Mouse (Mus musculus) liver, embryonic 14.5 days (tissue): Measurements from ENCODE around the gene Cdc5l. TPM values are rescaled to one million over a fixed set of nuclear protein-coding genes. Genes with fewer than 3 reads are reported as not detected.

Experiments used
- ATAC-seq: fragments of 200-750 bp; cut with Nextera tagmentation; 2 replicates; pipeline ENCODE4 v1.8.0; 2017; ENCODE audit warnings: moderate number of reproducible peaks, mild to moderate bottlenecking, moderate library complexity; ENCODE audit not compliant: insufficient read depth
- DNase-seq, 3 experiments: peaks; one replicate each; pipeline ENCODE4 v3.0.0-alpha.2; 2012 to 2013; ENCODE audit warnings: low read depth in 3 of 3, low spot score in 3 of 3
- H3K27ac ChIP-seq: fragments of 300-500 bp; sonication (generic); 2 replicates; pipeline ENCODE4 v1.5.1; 2014; ENCODE audit warnings: moderate library complexity, mild to moderate bottlenecking, control low read depth, inconsistent platforms
- H3K27me3 ChIP-seq: fragments of 300-500 bp; sonication (generic); 2 replicates; pipeline ENCODE4 v1.6.1; 2014; ENCODE audit warnings: mild to moderate bottlenecking, low read length, moderate library complexity; ENCODE audit not compliant: control insufficient read depth, insufficient read depth
- H3K36me3 ChIP-seq: fragments of 300-500 bp; sonication (generic); replicated peaks from 2 replicates; pipeline ENCODE4 v1.6.1; 2014; ENCODE audit warnings: low read depth; ENCODE audit not compliant: control insufficient read depth, insufficient read depth
- H3K4me1 ChIP-seq, 2 experiments: fragments of 200-500 bp in 1 of 2; fragments of 300-500 bp in 1 of 2; sonication (generic) in 1 of 2; replicated peaks; 2 replicates each; pipeline ENCODE4 v1.6.1; 2012 to 2014; ENCODE audit warnings: antibody characterized with exemption in 1 of 2, inconsistent platforms in 1 of 2, low read length in 1 of 2; ENCODE audit not compliant: control insufficient read depth in 2 of 2, insufficient read depth in 2 of 2
- H3K4me2 ChIP-seq: fragments of 300-500 bp; sonication (generic); 2 replicates; pipeline ENCODE4 v1.6.1; 2014; ENCODE audit warnings: low read depth, mild to moderate bottlenecking, control low read depth, moderate library complexity
- H3K4me3 ChIP-seq, 2 experiments: fragments of 200-500 bp in 1 of 2; fragments of 300-500 bp in 1 of 2; sonication (generic) in 1 of 2; 2 replicates each; pipeline ENCODE4 v1.5.1; 2012 to 2014; ENCODE audit warnings: low read depth in 2 of 2, low read length in 2 of 2, mild to moderate bottlenecking in 2 of 2, control low read depth in 1 of 2, inconsistent platforms in 1 of 2, moderate library complexity in 1 of 2; ENCODE audit not compliant: insufficient read depth in 1 of 2
- H3K9ac ChIP-seq: fragments of 300-500 bp; sonication (generic); replicated peaks from 2 replicates; pipeline ENCODE4 v1.6.1; 2014; ENCODE audit warnings: mild to moderate bottlenecking, control low read depth, moderate library complexity
- H3K9me3 ChIP-seq: fragments of 300-500 bp; sonication (generic); 2 replicates; pipeline ENCODE4 v1.6.1; 2016; ENCODE audit warnings: low read length, mixed read lengths; ENCODE audit not compliant: control insufficient read depth
- CTCF ChIP-seq: IDR thresholded peaks from 2 replicates; pipeline ENCODE4 v1.5.1; 2016; ENCODE audit warnings: antibody characterized with exemption, low read depth, control low read depth
- EP300 ChIP-seq: IDR thresholded peaks from 2 replicates; pipeline ENCODE4 v1.6.1; 2016; ENCODE audit warnings: antibody characterized with exemption, low read depth
- whole genome bisulfite sequencing: fragments of 180-500 bp; shearing (Covaris S2); extraction: QIAGEN DNeasy Blood & Tissue Kit; methylation state at CpG from one replicate; pipeline ENCODE4 v1.1.7; 2014; ENCODE audit not compliant: insufficient replicate concordance; 5-methylcytosine and 5-hydroxymethylcytosine counted together
- polyA plus RNA-seq, 2 experiments: library from polyadenylated mRNA; depleted of rRNA in 1 of 2; stranded (reverse) in 1 of 2; unstranded in 1 of 2; fragments of >200 nt; fragmentation: Nextera tagmentation in 1 of 2; extraction: Ambion mirVana in 1 of 2; gene quantifications; 2 replicates each; pipeline versions ENCODE4 v1.2.1 to v1.2.3; 2012 to 2014

Gene Cdc5l
- polyA plus RNA-seq, 2 experiments: 15.0 to 26.9 TPM

DNA sequence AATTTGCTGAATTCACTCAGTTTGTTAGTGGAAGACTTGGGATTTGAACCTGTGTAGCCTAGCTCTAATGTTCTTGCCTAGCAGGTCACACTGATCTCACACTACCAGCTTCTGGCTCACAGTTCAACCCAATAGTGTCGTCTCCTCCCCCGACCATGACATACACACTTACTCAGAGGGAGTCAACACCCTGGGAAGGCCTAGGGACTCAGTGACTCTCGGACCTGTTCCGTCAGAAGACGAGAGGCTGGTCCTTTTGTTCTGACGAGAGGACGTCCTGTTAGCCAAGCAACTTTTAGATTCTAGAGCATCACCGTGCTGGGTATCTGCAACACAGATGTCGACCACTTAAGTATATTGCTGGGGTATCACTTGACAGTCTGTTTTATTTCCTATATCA is 30.7 kb upstream of the Cdc5l start:
- 71% methylated on average over 9 of the region's 9 CpGs for WGBS

DNA sequence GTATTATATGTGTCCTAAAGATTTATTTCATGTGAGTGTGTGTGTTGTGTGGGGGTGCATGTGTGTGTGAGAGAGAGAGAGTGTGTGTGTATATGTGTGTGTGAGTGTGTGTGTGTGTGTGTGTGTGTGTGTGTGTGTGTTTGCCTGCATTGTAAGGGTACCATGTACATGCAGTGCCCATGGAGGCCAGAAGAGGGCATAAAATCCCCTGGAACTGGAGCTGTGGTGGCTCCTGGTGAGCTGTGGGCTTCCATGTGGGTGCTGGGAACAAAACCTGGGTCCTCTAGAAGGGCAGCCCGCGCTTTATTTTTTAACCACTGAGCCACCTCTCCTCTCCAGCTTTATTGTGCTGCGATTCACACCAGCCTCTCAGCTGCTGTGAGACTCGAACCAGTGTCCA is 29.0 kb upstream of the Cdc5l start:
- no peaks in the 10 kb centered on the region for H3K4me1 ChIP-seq
- H3K4me3 ChIP-seq: no peak overlapping the region
- TF ChIP-seq EP300: no peak
- peak; percentile 34; the same call in 1 of the 2 replicates for TF ChIP-seq CTCF
- DNase-seq (no peak), ATAC-seq (no peak)
- 79% methylated on average over 4 of the region's 4 CpGs for WGBS
- H3K9me3 ChIP-seq: peaks cover 2% of the 10 kb centered on the region; the same call in 1 of the 2 replicates
- no peaks in the 10 kb centered on the region for H3K36me3 ChIP-seq
- no peaks in the 10 kb centered on the region for H3K27me3 ChIP-seq
- H3K27ac ChIP-seq: no peak overlapping the region
- no peak overlapping the region for H3K4me2 ChIP-seq
- no peak overlapping the region for H3K9ac ChIP-seq

More for the DNA sequence above, 30.7 kb upstream of the Cdc5l start:
- H3K4me1 ChIP-seq: no peaks in the 10 kb centered on the region
- no peak overlapping the region for H3K9ac ChIP-seq
- H3K4me3 ChIP-seq: no peak overlapping the region
- no peaks in the 10 kb centered on the region for H3K27me3 ChIP-seq
- H3K4me2 ChIP-seq: no peak overlapping the region
- H3K36me3 ChIP-seq: no peaks in the 10 kb centered on the region
- TF ChIP-seq EP300 (no peak), CTCF (no peak)
- no peak for DNase-seq
- H3K9me3 ChIP-seq: peaks cover 2% of the 10 kb centered on the region; the same call in 1 of the 2 replicates
- no peak overlapping the region for H3K27ac ChIP-seq
- no peak for ATAC-seq

DNA sequence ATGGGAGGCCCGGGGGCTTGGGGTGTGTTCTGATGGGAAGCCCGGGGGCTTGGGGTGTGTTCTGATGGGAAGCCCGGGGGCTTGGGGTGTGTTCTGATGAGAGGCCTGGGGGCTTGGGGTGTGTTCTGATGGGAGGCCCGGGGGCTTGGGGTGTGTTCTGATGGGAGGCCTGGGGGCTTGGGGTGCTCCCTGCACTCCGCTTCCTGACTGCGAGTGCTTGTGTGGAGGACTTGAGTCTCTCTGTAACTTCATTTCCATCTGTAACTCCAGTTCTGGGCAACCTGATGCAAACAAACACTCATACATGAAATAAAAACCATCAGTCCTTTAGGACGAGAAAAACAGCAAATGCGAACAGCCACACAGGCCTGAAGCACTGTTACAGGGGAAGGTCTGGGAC is 25.5 kb upstream of the Cdc5l start:
- Histone ChIP-seq H3K4me3 (no peak overlapping the region), H3K9me3 (no peaks in the 10 kb centered on the region), H3K27ac (no peak overlapping the region), H3K36me3 (no peaks in the 10 kb centered on the region), H3K4me2 (no peak overlapping the region), H3K27me3 (no peaks in the 10 kb centered on the region), H3K4me1 (no peaks in the 10 kb centered on the region), H3K9ac (no peak overlapping the region)
- ATAC-seq: no peak
- no peak for DNase-seq
- WGBS: 62% methylated on average over 8 of the region's 8 CpGs
- TF ChIP-seq CTCF (no peak), EP300 (no peak)

DNA sequence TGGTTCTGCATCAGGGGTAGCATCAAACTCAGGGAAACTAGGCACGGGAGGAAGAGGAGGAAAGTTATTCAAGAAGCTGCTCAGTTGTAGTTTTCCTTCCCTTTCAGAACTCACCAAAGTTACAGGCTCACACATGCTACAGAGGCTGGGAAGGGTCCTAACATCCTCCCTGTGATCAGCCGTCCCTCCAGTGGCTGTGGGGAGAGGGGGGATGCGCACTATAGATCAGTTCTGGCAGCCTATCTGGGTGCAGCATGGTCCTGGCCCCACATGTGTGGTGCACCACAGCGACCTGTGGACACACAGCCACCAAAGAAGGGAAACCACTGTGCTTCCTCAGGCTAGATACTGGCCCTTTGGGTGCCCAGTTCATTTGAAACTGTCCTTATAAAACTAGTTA is 25.0 kb upstream of the Cdc5l start:
- TF ChIP-seq EP300 (no peak), CTCF (no peak)

DNA sequence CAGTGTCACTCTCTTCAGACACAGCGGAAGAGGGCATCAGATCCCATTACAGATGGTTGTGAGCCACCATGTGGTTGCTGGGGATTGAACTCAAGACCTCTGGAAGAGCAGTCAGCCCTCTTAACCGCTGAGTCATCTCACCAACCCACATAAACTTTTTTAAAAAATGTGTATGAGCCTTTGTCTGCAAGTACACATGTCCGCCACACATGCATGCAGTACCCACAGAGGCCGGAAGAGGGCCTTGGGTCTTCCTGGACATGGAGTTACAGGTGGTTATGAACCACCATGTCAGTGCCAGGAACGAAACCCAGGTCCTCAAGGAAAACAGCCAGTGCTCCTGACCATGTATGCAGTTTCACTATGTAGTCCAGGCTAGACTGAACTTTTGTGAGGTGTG is 23.9 kb upstream of the Cdc5l start:
- no peaks in the 10 kb centered on the region for H3K4me1 ChIP-seq
- WGBS: 68% methylated on average over 5 of the region's 5 CpGs
- H3K4me2 ChIP-seq: no peak overlapping the region
- no peak overlapping the region for H3K9ac ChIP-seq
- DNase-seq (no peak), ATAC-seq (no peak)
- no peaks in the 10 kb centered on the region for H3K36me3 ChIP-seq
- no peaks in the 10 kb centered on the region for H3K9me3 ChIP-seq
- no peaks in the 10 kb centered on the region for H3K27me3 ChIP-seq
- H3K27ac ChIP-seq: no peak overlapping the region
- peak; percentile 68 for TF ChIP-seq CTCF
- TF ChIP-seq EP300: no peak
- no peak overlapping the region for H3K4me3 ChIP-seq

More for the DNA sequence above, 25.0 kb upstream of the Cdc5l start:
- Histone ChIP-seq H3K4me3 (no peak overlapping the region), H3K27ac (no peak overlapping the region), H3K27me3 (no peaks in the 10 kb centered on the region), H3K9ac (no peak overlapping the region), H3K4me2 (no peak overlapping the region), H3K9me3 (no peaks in the 10 kb centered on the region), H3K36me3 (no peaks in the 10 kb centered on the region), H3K4me1 (no peaks in the 10 kb centered on the region)
- DNase-seq: no peak
- WGBS: 40% methylated on average over 4 of the region's 4 CpGs
- ATAC-seq: no peak
